Mouse (Mus musculus) kidney, adult 2 months (tissue): Measurements from ENCODE around the gene Usb1. TPM values are rescaled to one million over a fixed set of nuclear protein-coding genes. Genes with fewer than 3 reads are reported as not detected.

Experiments
- DNase-seq: peaks from one replicate; pipeline ENCODE4 v3.0.0; 2021
- H3K27ac ChIP-seq: fragments of 200-500 bp; 2 replicates; pipeline ENCODE4 v1.5.1; 2012; ENCODE audit warnings: low read depth, low read length, control low read depth, inconsistent platforms; ENCODE audit not compliant: insufficient read depth
- H3K27me3 ChIP-seq: fragments of 200-500 bp; replicated peaks from 2 replicates; pipeline ENCODE4 v1.6.1; 2012; ENCODE audit warnings: mild to moderate bottlenecking, moderate library complexity, low read length, inconsistent platforms; ENCODE audit not compliant: control insufficient read depth, insufficient read depth
- H3K36me3 ChIP-seq: fragments of 200-500 bp; 2 replicates; pipeline ENCODE4 v1.6.1; 2012; ENCODE audit warnings: mild to moderate bottlenecking, moderate library complexity, low read length, inconsistent platforms; ENCODE audit not compliant: control insufficient read depth, insufficient read depth
- H3K4me1 ChIP-seq: fragments of 200-500 bp; 2 replicates; pipeline ENCODE4 v1.6.1; 2011; ENCODE audit warnings: low read length; ENCODE audit not compliant: control insufficient read depth, insufficient read depth
- H3K4me3 ChIP-seq: fragments of 200-500 bp; 2 replicates; pipeline ENCODE4 v1.5.1; 2011; ENCODE audit warnings: mild to moderate bottlenecking, low read depth, low read length, control low read depth; ENCODE audit not compliant: insufficient read depth
- CTCF ChIP-seq: fragments of 200-500 bp; conservative IDR thresholded peaks from 2 replicates; pipeline ENCODE4 v1.5.1; 2011; ENCODE audit warnings: low read depth, mild to moderate bottlenecking, control low read depth, low read length, moderate library complexity, mixed read lengths; ENCODE audit not compliant: insufficient read depth, insufficient read length
- POLR2A ChIP-seq: fragments of 200-500 bp; IDR thresholded peaks from one replicate; pipeline ENCODE4 v1.6.1; 2011; ENCODE audit warnings: low read depth, low read length, control low read depth
- WGBS: fragments of 180-500 bp; shearing (Covaris S2); methylation state at CpG from one replicate; pipeline ENCODE4 v1.1.7; 2018; 5-methylcytosine and 5-hydroxymethylcytosine counted together
- polyA plus RNA-seq: library from polyadenylated mRNA; depleted of rRNA; stranded (reverse); fragments of >200 nt; gene quantifications from 2 replicates; pipeline ENCODE4 v1.2.3, GENCODE M21; 2012

Usb1 gene
- polyA plus RNA-seq, 1 experiment: 29.8 TPM

DNA sequence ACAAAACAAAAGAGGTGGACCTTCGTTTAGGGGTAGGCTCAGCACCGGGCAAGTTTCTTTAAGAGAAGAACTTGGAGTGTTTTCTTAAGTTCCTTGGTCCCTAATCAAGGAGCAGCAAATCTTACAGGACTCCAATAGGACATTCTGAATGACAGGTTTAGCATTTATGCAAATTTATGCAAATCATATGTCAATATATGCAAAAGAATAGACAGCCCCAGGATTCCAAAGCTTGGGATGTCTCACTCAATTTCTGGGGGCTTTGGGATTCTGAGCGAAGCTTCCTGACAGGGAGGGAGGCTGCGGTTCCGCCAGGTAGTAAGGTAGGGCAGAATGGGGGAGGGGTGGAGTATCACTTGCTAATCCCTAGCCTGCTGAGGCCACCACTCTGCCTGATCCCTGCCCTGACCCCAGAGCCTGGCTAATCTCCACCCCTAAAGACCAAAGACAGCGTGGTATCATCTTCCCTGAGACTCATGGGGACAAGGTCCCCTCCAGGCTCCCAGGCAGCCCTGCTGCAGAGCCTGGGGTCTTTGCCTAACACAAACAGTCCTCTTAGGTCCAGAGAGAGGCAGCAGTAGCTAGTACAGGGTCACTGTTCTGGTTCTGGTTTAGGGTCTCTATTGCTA is 21.6 kb upstream of the Usb1 start, which contains the start of gene Tepp:
TSS of gene Tepp (plus strand) at position 225 of the 629 bp plus-strand sequence.
- no peak for DNase-seq
- TF ChIP-seq CTCF: no peak
- no peak for TF ChIP-seq POLR2A
- Histone ChIP-seq H3K27ac (no peak within 1 kb of the TSS), H3K36me3 (no peaks in the 10 kb centered on the region), H3K27me3 (no peaks in the 10 kb centered on the region), H3K4me1 (peaks cover 4% of the 10 kb centered on the region; the same call in 1 of the 2 replicates), H3K4me3 (no peak within 1 kb of the TSS)
- WGBS: 80% methylated on average over 6 of the region's 6 CpGs

DNA sequence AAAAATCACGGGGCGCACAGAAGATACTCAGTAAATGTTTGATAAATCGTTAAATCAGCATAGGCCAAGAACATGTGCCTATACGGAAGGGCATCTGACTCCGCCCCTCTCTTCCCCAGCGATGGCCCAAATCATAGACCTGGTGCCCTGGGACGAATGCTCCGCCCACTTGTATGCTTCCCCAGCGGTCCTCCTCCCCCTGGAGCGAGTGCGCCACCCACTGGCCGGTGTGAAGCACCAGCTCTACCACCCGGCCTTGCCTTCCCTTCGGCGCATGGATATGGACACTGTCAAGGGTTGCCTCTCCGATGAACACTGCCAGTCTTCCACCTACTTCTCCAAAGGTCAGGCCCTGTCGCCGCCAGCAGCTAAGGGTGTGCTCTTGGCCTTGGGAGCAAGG is 19.2 kb upstream of the Usb1 start:
- Histone ChIP-seq H3K36me3 (no peaks in the 10 kb centered on the region), H3K27ac (no peak overlapping the region), H3K4me1 (peaks cover 5% of the 10 kb centered on the region; the same call in 1 of the 2 replicates), H3K27me3 (no peaks in the 10 kb centered on the region), H3K4me3 (no peak overlapping the region)
- TF ChIP-seq CTCF: peak; percentile 38
- no peak for TF ChIP-seq POLR2A
- WGBS: 68% methylated on average over 18 of the region's 18 CpGs
- DNase-seq: no peak

DNA sequence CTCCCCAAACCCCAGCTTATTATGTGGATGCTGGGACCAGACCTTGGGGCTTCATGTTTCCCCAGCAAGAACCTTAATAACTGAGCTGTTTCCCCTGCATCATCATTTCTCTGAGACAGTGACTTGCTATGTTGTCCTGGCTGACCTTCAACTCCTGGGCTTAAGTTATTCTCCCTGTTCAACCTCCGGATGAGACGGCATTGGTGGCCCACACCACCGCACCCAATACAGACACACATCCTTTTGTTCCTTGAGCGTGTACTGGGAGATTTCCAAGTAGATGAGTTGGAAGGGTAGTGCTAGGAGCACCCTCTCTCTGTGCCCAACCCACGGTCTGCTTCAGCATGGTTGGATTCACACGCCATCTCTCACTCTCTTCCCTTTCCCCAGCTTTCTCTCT is 18.2 kb upstream of the Usb1 start:
- Histone ChIP-seq H3K27ac (no peak overlapping the region), H3K27me3 (no peaks in the 10 kb centered on the region), H3K4me3 (no peak overlapping the region), H3K4me1 (peaks cover 5% of the 10 kb centered on the region; the same call in 1 of the 2 replicates), H3K36me3 (no peaks in the 10 kb centered on the region)
- WGBS: 85% methylated on average over 6 of the region's 6 CpGs
- DNase-seq: no peak
- no peak for TF ChIP-seq POLR2A
- TF ChIP-seq CTCF: no peak

DNA sequence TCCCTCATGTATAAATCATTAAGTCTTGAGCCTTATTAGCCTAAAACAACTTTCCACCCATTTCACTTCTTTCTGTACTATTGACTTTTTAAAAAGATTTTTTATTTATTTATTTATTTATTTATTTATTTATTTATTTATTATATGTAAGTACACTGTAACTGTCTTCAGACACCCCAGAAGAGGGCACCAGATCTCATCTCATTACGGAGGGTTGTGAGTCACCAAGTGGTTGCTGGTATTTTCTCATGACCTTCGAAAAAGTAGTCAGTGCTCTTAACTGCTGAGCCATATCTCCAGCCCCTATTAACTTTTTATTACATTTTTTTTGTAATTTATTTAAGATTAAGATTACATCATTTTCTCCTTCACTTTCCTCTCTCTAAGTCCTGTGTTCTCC is 17.4 kb upstream of the Usb1 start:
- TF ChIP-seq CTCF (no peak), POLR2A (no peak)
- H3K4me3 ChIP-seq: no peak overlapping the region
- no peaks in the 10 kb centered on the region for H3K36me3 ChIP-seq
- no peaks in the 10 kb centered on the region for H3K27me3 ChIP-seq
- peaks cover 5% of the 10 kb centered on the region; the same call in 1 of the 2 replicates for H3K4me1 ChIP-seq
- no peak overlapping the region for H3K27ac ChIP-seq
- 52% methylated on average over 2 of the region's 2 CpGs for WGBS
- DNase-seq: no peak

DNA sequence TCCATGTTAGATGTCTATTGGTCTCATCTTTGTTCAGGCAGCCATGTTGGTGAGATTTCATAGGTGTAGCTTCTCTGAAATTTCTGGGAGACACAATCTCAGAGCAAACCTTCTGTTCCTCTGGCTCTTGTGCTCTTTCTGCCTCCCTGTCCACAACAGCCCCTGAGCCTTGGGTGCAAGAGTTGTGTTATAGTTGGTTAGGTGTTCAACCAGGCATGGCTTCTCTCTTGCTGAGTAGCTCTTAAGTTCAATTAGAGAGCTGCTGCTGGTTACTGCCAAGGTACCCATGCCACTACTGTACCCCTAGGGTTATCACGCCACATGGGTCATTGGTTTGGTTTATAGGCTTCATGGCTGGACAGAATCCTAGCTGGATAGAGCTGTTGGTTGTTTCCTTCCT is 16.7 kb upstream of the Usb1 start:
- TF ChIP-seq POLR2A (no peak), CTCF (no peak)
- H3K4me3 ChIP-seq: no peak overlapping the region
- no peaks in the 10 kb centered on the region for H3K36me3 ChIP-seq
- WGBS: 59% methylated on average over 1 of the region's 1 CpGs
- H3K27me3 ChIP-seq: no peaks in the 10 kb centered on the region
- peaks cover 9% of the 10 kb centered on the region; the same call in 1 of the 2 replicates for H3K4me1 ChIP-seq
- peak; percentile 58 for DNase-seq
- peak overlapping the region; percentile 22; the same call in 1 of the 2 replicates for H3K27ac ChIP-seq

DNA sequence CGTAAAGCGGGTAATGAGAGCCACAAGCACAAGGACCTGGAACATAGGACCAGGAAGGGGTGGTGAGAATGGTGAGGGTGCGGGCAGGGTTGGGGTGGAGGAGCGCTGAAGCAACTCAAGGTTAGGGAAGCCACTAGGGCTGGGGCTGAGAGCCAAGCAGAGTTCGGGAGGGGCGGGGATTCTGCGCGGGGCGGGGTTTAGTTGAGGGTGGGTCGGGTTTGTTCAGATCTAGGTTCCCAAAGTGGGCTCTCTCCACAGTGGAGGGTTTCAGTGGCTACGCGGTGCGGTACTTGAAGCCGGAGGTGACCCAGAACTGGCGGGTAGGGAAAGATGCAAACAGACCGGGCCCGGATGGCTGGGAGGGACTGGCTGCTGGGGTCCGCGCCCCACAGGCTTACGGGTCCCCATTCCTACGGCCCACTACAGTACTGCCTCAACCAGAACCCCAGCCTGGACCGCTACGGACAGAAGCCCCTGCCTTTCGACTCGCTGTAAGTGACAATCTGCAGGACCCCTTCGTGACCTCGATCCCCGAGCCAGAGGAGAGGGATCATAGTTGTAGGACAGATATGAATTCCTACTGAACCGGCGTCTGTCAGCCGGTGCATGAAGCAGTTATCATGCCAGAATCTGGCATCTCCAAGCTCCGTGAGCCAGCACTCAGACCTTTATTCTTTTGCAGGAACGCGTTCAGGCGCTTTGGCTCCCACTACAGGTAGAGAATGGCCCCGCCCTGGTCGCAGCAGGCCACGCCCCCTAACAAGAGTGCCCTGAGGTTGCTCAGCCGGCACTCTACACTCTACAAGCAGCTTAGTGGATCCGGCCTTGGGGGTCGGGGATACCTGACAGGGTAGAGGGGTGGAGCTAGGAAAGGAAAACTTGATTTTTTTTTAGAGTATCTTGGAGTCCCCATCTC is 11.6 kb upstream of the Usb1 start:
- DNase-seq: peak; percentile 90
- H3K36me3 ChIP-seq: no peaks in the 10 kb centered on the region
- WGBS: 4% methylated on average over 41 of the region's 41 CpGs
- peaks cover 5% of the 10 kb centered on the region; the same call in 1 of the 2 replicates for H3K4me1 ChIP-seq
- H3K27me3 ChIP-seq: no peaks in the 10 kb centered on the region
- no peak overlapping the region for H3K27ac ChIP-seq
- H3K4me3 ChIP-seq: peak overlapping the region; percentile 34
- TF ChIP-seq POLR2A (no peak), CTCF (peak; percentile 49; the same call in 1 of the 2 replicates)

DNA sequence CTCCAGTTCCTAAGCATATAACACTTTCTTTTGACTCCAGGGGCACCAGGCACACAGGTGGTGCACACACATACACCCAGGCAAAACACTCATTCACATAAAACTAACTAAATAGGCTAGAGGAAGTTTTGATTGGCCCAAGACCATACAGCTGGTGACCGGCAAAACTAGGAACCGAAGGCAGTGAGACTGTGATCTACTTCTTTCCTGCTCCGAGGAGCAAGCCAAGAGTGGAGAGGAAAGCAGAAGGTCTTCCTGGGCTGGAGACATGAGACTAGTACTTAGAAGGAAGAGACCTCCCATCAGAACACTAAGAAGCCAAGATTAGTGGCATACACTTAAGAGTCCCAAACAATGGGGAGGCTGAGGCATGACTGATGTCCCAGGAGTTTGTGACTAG is 8.9 kb upstream of the Usb1 start:
- TF ChIP-seq POLR2A: no peak
- Histone ChIP-seq H3K27ac (no peak overlapping the region), H3K36me3 (no peaks in the 10 kb centered on the region), H3K4me3 (no peak overlapping the region), H3K4me1 (0 out of 2 replicates have a peak, but pooled peaks cover 5% of the 10 kb centered on the region), H3K27me3 (no peaks in the 10 kb centered on the region)
- 53% methylated on average over 3 of the region's 3 CpGs for WGBS
- DNase-seq: no peak
